Mouse (Mus musculus): ENCODE results near the gene Itgb3bp.

- no peak for TF ChIP-seq POLR2A (IDR thresholded peaks at IDR 0.05; ENCODE audit: borderline replicate concordance, insufficient read depth, low read length)
- TF ChIP-seq CTCF (IDR thresholded peaks at IDR 0.05; ENCODE audit: borderline replicate concordance, insufficient read depth, low read depth, low read length) = no peak
These were observed 177.2 kb downstream of the Itgb3bp start for GRCm38 (mm10) chr4:99752426-99752825.

Data from cerebellum, adult 2 months (tissue).